Mouse (Mus musculus): ENCODE data around the gene Rdh16. TPM values are rescaled to one million over a fixed set of nuclear protein-coding genes. Genes with fewer than 3 reads are reported as not detected.
"Not testable (repeated sequence)": the region's sequence is repeated elsewhere in the genome, so short reads cannot be mapped to it uniquely, and the experiment has no call there.

Rdh16 gene
- not detected in 2 replicates for polyA plus RNA-seq (2015; fragmentation: Nextera tagmentation; extraction: Ambion mirVana)

- WGBS: 92% methylated on average over 6 of the region's 6 CpGs
- ATAC-seq: no peak
- Histone ChIP-seq H3K9ac (replicated peaks; ENCODE audit: low read depth, low read length) (no peak within 1 kb of the TSS), H3K27me3 (replicated peaks; ENCODE audit: control insufficient read depth, insufficient read depth, low read length) (no peaks in the 10 kb centered on the region), H3K4me2 (ENCODE audit: low read length) (no peak within 1 kb of the TSS), H3K36me3 (ENCODE audit: control insufficient read depth, insufficient read depth) (no peaks in the 10 kb centered on the region), H3K27ac (ENCODE audit: low read length) (no peak within 1 kb of the TSS), H3K9me3 (ENCODE audit: control insufficient read depth, low read length) (no peaks in the 10 kb centered on the region), H3K4me3 (replicated peaks; ENCODE audit: low read length) (no peak within 1 kb of the TSS), H3K4me1 (replicated peaks; ENCODE audit: control insufficient read depth, insufficient read depth, low read length) (no peaks in the 10 kb centered on the region)
Observed at GRCm38 (mm10) chr10:127800891-127801290, at the start of gene Rdh16. Gene Rdh16, plus strand, starts transcription at chr10:127801152.

GRCm38 (mm10) chr10:127751548-127751947 is 49.4 kb upstream of the Rdh16 start, which contains the start of gene Gpr182:
Gene Gpr182, minus strand, starts transcription at chr10:127751732.
- H3K4me2 ChIP-seq (ENCODE audit: low read length): no peak within 1 kb of the TSS

DNA sequence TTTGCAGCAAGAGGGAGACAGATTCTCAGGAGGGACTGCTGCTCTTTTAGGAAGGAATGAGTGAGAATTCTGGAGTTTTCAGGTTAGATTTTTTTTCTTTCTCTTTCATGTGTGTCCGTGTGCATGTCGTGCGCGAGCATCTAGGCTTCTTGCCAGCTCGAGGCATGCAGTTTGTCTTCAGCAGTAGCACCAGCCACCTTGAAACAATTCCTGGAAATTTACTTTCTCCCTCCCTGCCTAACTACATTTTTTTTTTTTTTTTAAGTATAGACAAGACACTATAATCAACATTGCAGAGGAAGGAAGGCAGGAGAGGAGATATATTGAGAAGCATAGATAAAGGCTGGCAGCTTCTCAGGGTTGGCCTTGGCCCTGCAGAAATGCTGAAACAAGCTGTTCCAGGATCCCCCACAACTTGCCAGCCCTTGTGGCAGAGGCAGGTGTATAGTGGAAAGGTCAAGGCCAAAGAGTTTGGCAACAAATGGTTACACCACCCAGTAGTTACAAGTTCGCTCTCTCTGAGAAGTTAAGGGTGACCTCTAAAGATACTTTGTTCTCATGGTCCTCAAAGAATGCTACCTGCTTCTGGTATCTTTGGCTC is 46.3 kb upstream of the Rdh16 start:
- 76% methylated on average over 6 of the region's 6 CpGs for WGBS
- Histone ChIP-seq H3K9ac (replicated peaks; ENCODE audit: low read depth, low read length) (no peak overlapping the region), H3K4me3 (replicated peaks; ENCODE audit: low read length) (no peak overlapping the region), H3K4me1 (replicated peaks; ENCODE audit: control insufficient read depth, insufficient read depth, low read length) (no peaks in the 10 kb centered on the region), H3K4me2 (ENCODE audit: low read length) (no peak overlapping the region), H3K27ac (ENCODE audit: low read length) (no peak overlapping the region), H3K9me3 (ENCODE audit: control insufficient read depth, low read length) (no peaks in the 10 kb centered on the region), H3K36me3 (ENCODE audit: control insufficient read depth, insufficient read depth) (no peaks in the 10 kb centered on the region), H3K27me3 (replicated peaks; ENCODE audit: control insufficient read depth, insufficient read depth, low read length) (no peaks in the 10 kb centered on the region)
- no peak for ATAC-seq

More at GRCm38 (mm10) chr10:127751548-127751947, 49.4 kb upstream of the Rdh16 start, which contains the start of gene Gpr182:
- Histone ChIP-seq H3K27ac (ENCODE audit: low read length) (no peak within 1 kb of the TSS), H3K27me3 (replicated peaks; ENCODE audit: control insufficient read depth, insufficient read depth, low read length) (no peaks in the 10 kb centered on the region), H3K9ac (replicated peaks; ENCODE audit: low read depth, low read length) (no peak within 1 kb of the TSS), H3K4me3 (replicated peaks; ENCODE audit: low read length) (no peak within 1 kb of the TSS), H3K9me3 (ENCODE audit: control insufficient read depth, low read length) (no peaks in the 10 kb centered on the region), H3K4me1 (replicated peaks; ENCODE audit: control insufficient read depth, insufficient read depth, low read length) (no peaks in the 10 kb centered on the region), H3K36me3 (ENCODE audit: control insufficient read depth, insufficient read depth) (0 out of 2 replicates have a peak, but pooled peaks cover 2% of the 10 kb centered on the region)
- no peak for ATAC-seq
- 74% methylated on average over 8 of the region's 8 CpGs for WGBS

- Histone ChIP-seq H3K27ac (ENCODE audit: low read length) (no peak overlapping the region), H3K27me3 (replicated peaks; ENCODE audit: control insufficient read depth, insufficient read depth, low read length) (no peaks in the 10 kb centered on the region), H3K4me3 (replicated peaks; ENCODE audit: low read length) (no peak overlapping the region), H3K4me2 (ENCODE audit: low read length) (no peak overlapping the region), H3K9ac (replicated peaks; ENCODE audit: low read depth, low read length) (no peak overlapping the region), H3K4me1 (replicated peaks; ENCODE audit: control insufficient read depth, insufficient read depth, low read length) (no peaks in the 10 kb centered on the region), H3K36me3 (ENCODE audit: control insufficient read depth, insufficient read depth) (no peaks in the 10 kb centered on the region), H3K9me3 (ENCODE audit: control insufficient read depth, low read length) (no peaks in the 10 kb centered on the region)
- ATAC-seq: no peak
- WGBS: 66% methylated on average over 3 of the region's 3 CpGs
Observed at GRCm38 (mm10) chr10:127755246-127755645, 45.7 kb upstream of the Rdh16 start.

DNA sequence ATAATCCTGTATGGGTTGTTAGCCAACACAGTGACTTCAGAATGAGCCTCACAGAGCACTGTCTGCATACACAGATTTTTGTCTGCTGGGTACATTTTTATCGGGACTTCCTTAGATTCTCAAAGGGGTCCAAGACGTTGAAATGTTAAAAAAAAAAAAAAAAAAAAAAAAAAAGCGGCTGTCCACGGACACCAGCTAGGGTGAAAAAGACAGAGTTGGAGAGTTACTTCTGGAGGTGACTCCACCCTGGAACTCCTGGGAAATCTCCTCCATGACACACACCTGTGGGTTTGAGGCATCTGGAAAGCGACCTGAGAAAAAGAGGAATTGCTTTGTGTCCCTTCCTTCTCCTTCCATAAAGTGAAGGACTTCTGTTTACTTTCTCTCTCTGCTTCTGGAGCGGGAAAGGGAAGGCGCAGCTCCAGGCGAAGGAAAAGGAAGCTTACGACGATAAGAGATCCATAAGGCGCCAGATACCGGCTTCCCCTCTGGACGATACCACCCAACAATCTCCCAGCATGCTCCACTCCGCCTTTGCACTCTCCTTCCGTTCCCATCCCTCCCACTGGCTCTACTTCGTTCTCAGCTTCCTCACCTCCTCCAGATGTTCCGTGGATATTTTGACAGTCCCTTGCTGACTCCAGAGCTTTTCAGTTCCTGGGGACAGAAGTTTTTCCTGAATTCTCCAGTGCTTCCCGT is 45.0 kb upstream of the Rdh16 start:
- Histone ChIP-seq H3K27ac (ENCODE audit: low read length) (no peak overlapping the region), H3K9ac (replicated peaks; ENCODE audit: low read depth, low read length) (0 out of 2 replicates have a peak overlapping the region, but pooled peaks have one; percentile 6), H3K36me3 (ENCODE audit: control insufficient read depth, insufficient read depth) (no peaks in the 10 kb centered on the region), H3K4me3 (replicated peaks; ENCODE audit: low read length) (no peak overlapping the region), H3K9me3 (ENCODE audit: control insufficient read depth, low read length) (no peaks in the 10 kb centered on the region), H3K4me2 (ENCODE audit: low read length) (peak overlapping the region; percentile 29), H3K4me1 (replicated peaks; ENCODE audit: control insufficient read depth, insufficient read depth, low read length) (no peaks in the 10 kb centered on the region), H3K27me3 (replicated peaks; ENCODE audit: control insufficient read depth, insufficient read depth, low read length) (no peaks in the 10 kb centered on the region)
- no peak for ATAC-seq
- 46% methylated on average over 18 of the region's 18 CpGs for WGBS

GRCm38 (mm10) chr10:127759181-127760110 is 41.5 kb upstream of the Rdh16 start, which contains the start of the genes Rdh1 and Rdh16f1:
Gene Rdh1, plus strand, starts transcription at chr10:127759721.
Gene Rdh16f1, plus strand, starts transcription at chr10:127759787.
- Histone ChIP-seq H3K27me3 (replicated peaks; ENCODE audit: control insufficient read depth, insufficient read depth, low read length) (no peaks in the 10 kb centered on the region), H3K27ac (ENCODE audit: low read length) (no peak within 1 kb of the TSS), H3K36me3 (ENCODE audit: control insufficient read depth, insufficient read depth) (no peaks in the 10 kb centered on the region), H3K9ac (replicated peaks; ENCODE audit: low read depth, low read length) (no peak within 1 kb of the TSS), H3K4me2 (ENCODE audit: low read length) (no peak within 1 kb of the TSS), H3K9me3 (ENCODE audit: control insufficient read depth, low read length) (no peaks in the 10 kb centered on the region), H3K4me3 (replicated peaks; ENCODE audit: low read length) (no peak within 1 kb of the TSS), H3K4me1 (replicated peaks; ENCODE audit: control insufficient read depth, insufficient read depth, low read length) (no peaks in the 10 kb centered on the region)
- no peak for ATAC-seq
- WGBS: 74% methylated on average over 9 of the region's 9 CpGs

GRCm38 (mm10) chr10:127762926-127763325 is 38.0 kb upstream of the Rdh16 start:
- H3K4me1 ChIP-seq (replicated peaks; ENCODE audit: control insufficient read depth, insufficient read depth, low read length); H3K4me3 ChIP-seq (replicated peaks; ENCODE audit: low read length); H3K9me3 ChIP-seq (ENCODE audit: control insufficient read depth, low read length); H3K36me3 ChIP-seq (ENCODE audit: control insufficient read depth, insufficient read depth); H3K9ac ChIP-seq (replicated peaks; ENCODE audit: low read depth, low read length); H3K27ac ChIP-seq (ENCODE audit: low read length); ATAC-seq; H3K27me3 ChIP-seq (replicated peaks; ENCODE audit: control insufficient read depth, insufficient read depth, low read length); H3K4me2 ChIP-seq (ENCODE audit: low read length): not testable (repeated sequence)
- WGBS: 90% methylated on average over 10 of the region's 10 CpGs

DNA sequence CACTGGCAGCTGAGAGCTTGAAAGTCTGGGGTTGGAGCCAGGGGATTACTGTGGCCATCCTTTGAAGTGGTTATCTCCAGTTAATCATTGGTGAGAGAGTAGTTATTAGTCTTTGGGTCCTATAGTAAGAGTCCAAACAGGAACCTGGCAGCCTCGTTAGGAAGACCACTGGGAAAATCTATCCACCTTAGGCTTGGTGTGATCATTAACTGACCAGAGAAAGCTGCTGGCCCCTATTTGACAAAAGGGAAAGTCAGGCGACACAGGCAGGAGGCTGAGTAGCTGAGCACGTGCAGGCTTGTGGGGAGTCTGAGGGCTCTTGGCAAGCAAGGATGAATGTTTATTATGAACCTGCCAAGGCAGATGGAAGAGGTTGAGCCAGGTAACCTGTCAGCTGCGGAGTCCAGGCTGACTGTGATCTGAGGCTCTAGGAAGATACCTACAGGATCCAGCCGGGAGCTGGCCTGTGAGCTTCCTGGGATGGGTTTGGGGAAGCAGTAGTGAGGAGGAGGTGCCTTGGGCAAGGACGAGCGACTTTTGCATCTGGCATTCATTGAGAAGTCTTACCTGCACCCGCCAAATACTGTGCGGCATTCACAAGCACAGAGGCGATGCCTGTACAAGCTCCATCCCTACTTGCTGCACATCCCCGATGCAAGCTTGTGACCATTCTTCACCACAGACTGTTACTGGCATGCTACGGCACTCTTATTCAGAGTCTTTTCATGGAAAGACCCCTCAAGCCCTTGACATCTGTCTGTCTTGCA is 36.9 kb upstream of the Rdh16 start:
- H3K9ac ChIP-seq (replicated peaks; ENCODE audit: low read depth, low read length): no peak overlapping the region
- H3K4me3 ChIP-seq (replicated peaks; ENCODE audit: low read length): no peak overlapping the region
- 65% methylated on average over 12 of the region's 12 CpGs for WGBS
- H3K9me3 ChIP-seq (ENCODE audit: control insufficient read depth, low read length): no peaks in the 10 kb centered on the region
- no peak for ATAC-seq
- no peak overlapping the region for H3K4me2 ChIP-seq (ENCODE audit: low read length)
- no peak overlapping the region for H3K27ac ChIP-seq (ENCODE audit: low read length)
- H3K36me3 ChIP-seq (ENCODE audit: control insufficient read depth, insufficient read depth): no peaks in the 10 kb centered on the region
- H3K27me3 ChIP-seq (replicated peaks; ENCODE audit: control insufficient read depth, insufficient read depth, low read length): no peaks in the 10 kb centered on the region
- H3K4me1 ChIP-seq (replicated peaks; ENCODE audit: control insufficient read depth, insufficient read depth, low read length): no peaks in the 10 kb centered on the region
